Mouse (Mus musculus) intestine, embryonic 14.5 days (tissue): Measurements from ENCODE around the gene Gm26938. TPM values are rescaled to one million over a fixed set of nuclear protein-coding genes. Genes with fewer than 3 reads are reported as not detected.
A peak's percentile ranks its signal among the peaks of the same experiment; 100 is the strongest.

Source experiments
- ATAC-seq: fragments of 200-750 bp; cut with Nextera tagmentation; replicated peaks from 2 replicates; pipeline ENCODE4 v1.8.0; 2017; ENCODE audit warnings: low read depth, moderate number of reproducible peaks, moderate TSS enrichment, moderate library complexity; ENCODE audit not compliant: low FRiP score, low TSS enrichment
- DNase-seq: peaks from one replicate; pipeline ENCODE4 v3.0.0-alpha.2; 2018; ENCODE audit warnings: low spot score
- H3K27ac ChIP-seq: fragments of 300-500 bp; sonication (generic); 2 replicates; pipeline ENCODE4 v1.5.1; 2014; ENCODE audit warnings: low read depth, mild to moderate bottlenecking, control low read depth
- H3K27me3 ChIP-seq: fragments of 300-500 bp; sonication (generic); replicated peaks from 2 replicates; pipeline ENCODE4 v1.6.1; 2014; ENCODE audit warnings: low read length, control low read depth; ENCODE audit not compliant: control insufficient read depth, insufficient read depth
- H3K36me3 ChIP-seq: fragments of 300-500 bp; sonication (generic); 2 replicates; pipeline ENCODE4 v1.6.1; 2014; ENCODE audit warnings: low read length, control low read depth; ENCODE audit not compliant: control insufficient read depth, insufficient read depth
- H3K4me1 ChIP-seq: fragments of 300-500 bp; sonication (generic); replicated peaks from 2 replicates; pipeline ENCODE4 v1.6.1; 2014; ENCODE audit warnings: low read length, control low read depth, mixed read lengths; ENCODE audit not compliant: control insufficient read depth, insufficient read depth
- H3K4me2 ChIP-seq: fragments of 300-500 bp; sonication (generic); 2 replicates; pipeline ENCODE4 v1.6.1; 2014; ENCODE audit warnings: low read length
- H3K4me3 ChIP-seq: fragments of 300-500 bp; sonication (generic); 2 replicates; pipeline ENCODE4 v1.5.1; 2014; ENCODE audit warnings: low read depth, low read length, control low read depth, mixed read lengths
- H3K9ac ChIP-seq: fragments of 300-500 bp; sonication (generic); 2 replicates; pipeline ENCODE4 v1.6.1; 2014; ENCODE audit warnings: mild to moderate bottlenecking, low read length
- H3K9me3 ChIP-seq: fragments of 300-500 bp; sonication (generic); 2 replicates; pipeline ENCODE4 v1.6.1; 2016; ENCODE audit warnings: low read length, control low read depth; ENCODE audit not compliant: control insufficient read depth
- WGBS: fragments of 180-500 bp; shearing (Covaris S2); extraction: QIAGEN DNeasy Blood & Tissue Kit; methylation state at CpG from one replicate; pipeline ENCODE4 v1.1.7; 2014; 5-methylcytosine and 5-hydroxymethylcytosine counted together
- polyA plus RNA-seq: library from polyadenylated mRNA; unstranded; fragments of >200 nt; fragmentation: Nextera tagmentation; extraction: Ambion mirVana; gene quantifications from 2 replicates; pipeline ENCODE4 v1.2.1, GENCODE M21; 2014

Gm26938 gene
- polyA plus RNA-seq, 1 experiment from 2014 or later: not detected

- no peaks in the 10 kb centered on the region for H3K9me3 ChIP-seq
- no peak for ATAC-seq
- no peak for DNase-seq
- H3K27ac ChIP-seq: no peak overlapping the region
- H3K27me3 ChIP-seq: no peaks in the 10 kb centered on the region
- H3K4me2 ChIP-seq: no peak overlapping the region
- no peak overlapping the region for H3K9ac ChIP-seq
- WGBS: 89% methylated on average over 7 of the region's 7 CpGs
- no peaks in the 10 kb centered on the region for H3K36me3 ChIP-seq
- H3K4me3 ChIP-seq: no peak overlapping the region
- H3K4me1 ChIP-seq: no peaks in the 10 kb centered on the region
Observed at GRCm38 (mm10) chr5:139835706-139836105, 9.5 kb upstream of the Gm26938 start.

GRCm38 (mm10) chr5:139832125-139832524 is 5.9 kb upstream of the Gm26938 start:
- Histone ChIP-seq H3K27me3 (no peaks in the 10 kb centered on the region), H3K36me3 (no peaks in the 10 kb centered on the region), H3K27ac (no peak overlapping the region), H3K9ac (no peak overlapping the region), H3K4me3 (no peak overlapping the region), H3K4me1 (no peaks in the 10 kb centered on the region), H3K9me3 (no peaks in the 10 kb centered on the region), H3K4me2 (no peak overlapping the region)
- DNase-seq (no peak), ATAC-seq (no peak)
- WGBS: 81% methylated on average over 7 of the region's 7 CpGs

- no peak overlapping the region for H3K9ac ChIP-seq
- H3K27me3 ChIP-seq: no peaks in the 10 kb centered on the region
- no peak overlapping the region for H3K4me3 ChIP-seq
- H3K9me3 ChIP-seq: no peaks in the 10 kb centered on the region
- no peak overlapping the region for H3K4me2 ChIP-seq
- no peak for DNase-seq
- ATAC-seq: no peak
- H3K36me3 ChIP-seq: no peaks in the 10 kb centered on the region
- H3K4me1 ChIP-seq: peaks cover 5% of the 10 kb centered on the region
- H3K27ac ChIP-seq: no peak overlapping the region
- WGBS: 93% methylated on average over 3 of the region's 3 CpGs
Observed at GRCm38 (mm10) chr5:139830734-139831133, 4.5 kb upstream of the Gm26938 start.

GRCm38 (mm10) chr5:139829384-139829783 is 3.2 kb upstream of the Gm26938 start:
- WGBS: 79% methylated on average over 13 of the region's 13 CpGs

GRCm38 (mm10) chr5:139827593-139827992 is 1.4 kb upstream of the Gm26938 start:
- no peaks in the 10 kb centered on the region for H3K27me3 ChIP-seq
- H3K36me3 ChIP-seq: peaks cover 18% of the 10 kb centered on the region
- ATAC-seq: no peak
- no peak overlapping the region for H3K4me2 ChIP-seq
- WGBS: 95% methylated on average over 1 of the region's 1 CpGs
- DNase-seq: no peak
- no peak overlapping the region for H3K4me3 ChIP-seq
- no peaks in the 10 kb centered on the region for H3K9me3 ChIP-seq
- no peak overlapping the region for H3K9ac ChIP-seq
- H3K4me1 ChIP-seq: peaks cover 11% of the 10 kb centered on the region
- no peak overlapping the region for H3K27ac ChIP-seq

More at GRCm38 (mm10) chr5:139829384-139829783, 3.2 kb upstream of the Gm26938 start:
- Histone ChIP-seq H3K27ac (no peak overlapping the region), H3K4me2 (no peak overlapping the region), H3K27me3 (no peaks in the 10 kb centered on the region), H3K9ac (no peak overlapping the region), H3K9me3 (no peaks in the 10 kb centered on the region), H3K36me3 (0 out of 2 replicates have a peak, but pooled peaks cover under 1% of the 10 kb centered on the region), H3K4me3 (no peak overlapping the region), H3K4me1 (peaks cover 11% of the 10 kb centered on the region)
- DNase-seq (no peak), ATAC-seq (no peak)

GRCm38 (mm10) chr5:139825947-139826346 is 260 bp downstream of the Gm26938 start:
- Histone ChIP-seq H3K4me1 (peaks cover 26% of the 10 kb centered on the region), H3K4me3 (peak overlapping the region; percentile 98), H3K27me3 (no peaks in the 10 kb centered on the region), H3K27ac (no peak overlapping the region), H3K9me3 (no peaks in the 10 kb centered on the region), H3K36me3 (peaks cover 27% of the 10 kb centered on the region), H3K9ac (peak overlapping the region; percentile 78), H3K4me2 (peak overlapping the region; percentile 100)
- no peak for ATAC-seq
- no peak for DNase-seq
- WGBS: 33% methylated on average over 11 of the region's 11 CpGs

- WGBS: 93% methylated on average over 10 of the region's 10 CpGs
- DNase-seq (no peak), ATAC-seq (no peak)
- H3K9ac ChIP-seq: no peak overlapping the region
- H3K9me3 ChIP-seq: no peaks in the 10 kb centered on the region
- H3K27ac ChIP-seq: no peak overlapping the region
- H3K4me3 ChIP-seq: no peak overlapping the region
- H3K4me1 ChIP-seq: peaks cover 26% of the 10 kb centered on the region
- H3K36me3 ChIP-seq: peaks cover 27% of the 10 kb centered on the region
- H3K27me3 ChIP-seq: no peaks in the 10 kb centered on the region
- H3K4me2 ChIP-seq: no peak overlapping the region
Observed at GRCm38 (mm10) chr5:139824531-139824930, 1.7 kb downstream of the Gm26938 start.

- Histone ChIP-seq H3K27me3 (no peaks in the 10 kb centered on the region), H3K27ac (peak overlapping the region; percentile 43; the same call in 1 of the 2 replicates), H3K4me2 (no peak overlapping the region), H3K9me3 (no peaks in the 10 kb centered on the region), H3K9ac (no peak overlapping the region), H3K4me3 (no peak overlapping the region), H3K4me1 (peaks cover 26% of the 10 kb centered on the region), H3K36me3 (peaks cover 27% of the 10 kb centered on the region)
- WGBS: 45% methylated on average over 12 of the region's 12 CpGs
- no peak for DNase-seq
- no peak for ATAC-seq
Observed at GRCm38 (mm10) chr5:139821466-139822459, 4.4 kb downstream of the Gm26938 start.
